Mouse (Mus musculus) limb, embryonic 14.5 days (tissue): ENCODE data around the gene Med7. TPM values are rescaled to one million over a fixed set of nuclear protein-coding genes. Genes with fewer than 3 reads are reported as not detected.

Experiments
- ATAC-seq: fragments of 200-750 bp; cut with Nextera tagmentation; 2 replicates; pipeline ENCODE4 v1.8.0; 2017; ENCODE audit warnings: low read depth, moderate number of reproducible peaks, moderate TSS enrichment; ENCODE audit not compliant: low FRiP score
- DNase-seq: peaks from one replicate; pipeline ENCODE4 v3.0.0-alpha.2; 2015; ENCODE audit warnings: low spot score
- H3K27ac ChIP-seq: fragments of 300-500 bp; sonication (generic); replicated peaks from 2 replicates; pipeline ENCODE4 v1.5.1; 2014; ENCODE audit warnings: low read depth, mild to moderate bottlenecking, low read length, moderate library complexity, mixed read lengths
- H3K27me3 ChIP-seq: fragments of 300-500 bp; sonication (generic); 2 replicates; pipeline ENCODE4 v1.6.1; 2014; ENCODE audit warnings: low read length, mixed read lengths; ENCODE audit not compliant: control insufficient read depth, insufficient read depth
- H3K36me3 ChIP-seq: fragments of 300-500 bp; sonication (generic); 2 replicates; pipeline ENCODE4 v1.6.1; 2014; ENCODE audit warnings: mild to moderate bottlenecking, low read length, moderate library complexity, mixed read lengths; ENCODE audit not compliant: control insufficient read depth, insufficient read depth
- H3K4me1 ChIP-seq: fragments of 300-500 bp; sonication (generic); 2 replicates; pipeline ENCODE4 v1.6.1; 2014; ENCODE audit warnings: antibody characterized with exemption, low read length, mixed read lengths; ENCODE audit not compliant: control insufficient read depth, insufficient read depth
- H3K4me2 ChIP-seq: fragments of 300-500 bp; sonication (generic); replicated peaks from 2 replicates; pipeline ENCODE4 v1.6.1; 2014; ENCODE audit warnings: low read depth, mild to moderate bottlenecking, low read length, moderate library complexity; ENCODE audit not compliant: severe bottlenecking
- H3K4me3 ChIP-seq: fragments of 300-500 bp; sonication (generic); replicated peaks from 2 replicates; pipeline ENCODE4 v1.5.1; 2014; ENCODE audit warnings: low read length
- H3K9ac ChIP-seq: fragments of 300-500 bp; sonication (generic); 2 replicates; pipeline ENCODE4 v1.6.1; 2014; ENCODE audit warnings: mild to moderate bottlenecking, low read depth, low read length, moderate library complexity; ENCODE audit not compliant: severe bottlenecking
- H3K9me3 ChIP-seq: fragments of 300-500 bp; sonication (generic); 2 replicates; pipeline ENCODE4 v1.6.1; 2016; ENCODE audit warnings: low read length; ENCODE audit not compliant: control insufficient read depth
- POLR2A ChIP-seq: fragments of 200-500 bp; IDR thresholded peaks from 2 replicates; pipeline ENCODE4 v1.8.0; 2012; ENCODE audit warnings: inconsistent platforms, mild to moderate bottlenecking, moderate library complexity, borderline replicate concordance; ENCODE audit not compliant: insufficient read depth, insufficient read length; ENCODE audit errors: extremely low read depth
- WGBS: fragments of 180-500 bp; shearing (Covaris S2); extraction: QIAGEN DNeasy Blood & Tissue Kit; methylation state at CpG from one replicate; pipeline ENCODE4 v1.1.7; 2014; 5-methylcytosine and 5-hydroxymethylcytosine counted together
- polyA plus RNA-seq, 2 experiments: library from polyadenylated mRNA; depleted of rRNA in 1 of 2; stranded (reverse) in 1 of 2; unstranded in 1 of 2; fragments of >200 nt; fragmentation: Nextera tagmentation in 1 of 2; extraction: Ambion mirVana in 1 of 2; gene quantifications; 2 replicates each; pipeline versions ENCODE4 v1.2.1 to v1.2.3; 2012 to 2014

Gene Med7
- polyA plus RNA-seq, 2 experiments = 46.1 to 75.8 TPM

DNA sequence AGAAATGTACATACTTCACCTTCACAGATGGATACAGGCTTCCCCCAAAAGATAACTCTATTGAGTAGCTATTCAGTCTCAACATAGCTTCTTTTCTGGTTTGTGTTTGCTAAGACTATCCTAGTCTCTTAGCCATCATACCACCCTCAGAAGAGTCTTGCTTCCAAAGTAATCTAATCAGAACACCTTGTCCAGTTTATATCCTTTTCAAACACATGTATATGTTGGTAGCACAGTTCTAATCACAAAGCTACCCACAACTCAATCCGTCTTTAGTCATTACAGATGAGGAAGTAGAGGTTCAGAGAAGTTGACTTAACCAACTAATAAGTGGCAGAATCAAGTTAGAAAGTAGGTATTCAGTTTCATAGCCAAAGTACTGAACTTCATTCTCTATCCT lies 5.0 kb downstream of the Med7 start:
- H3K9me3 ChIP-seq = no peaks in the 10 kb centered on the region

DNA sequence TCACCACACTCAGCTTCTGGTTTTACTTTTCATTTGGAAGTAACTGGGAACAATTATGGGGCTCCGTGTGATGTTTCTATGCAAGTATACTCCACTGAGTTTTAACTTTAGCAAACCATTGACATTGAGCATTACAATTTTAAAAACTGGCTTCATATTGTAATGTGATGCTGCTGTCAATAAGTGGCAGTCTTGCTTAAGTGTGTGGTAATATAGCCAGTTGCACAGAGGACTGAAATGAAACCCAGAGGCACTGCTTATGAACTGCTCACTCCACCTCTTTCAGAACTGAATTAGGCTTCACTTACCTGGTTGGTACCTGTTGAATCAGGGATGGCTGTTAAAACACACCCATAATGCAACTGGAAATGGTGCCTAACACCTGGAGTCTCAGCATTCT lies 6.4 kb downstream of the Med7 start:
- no peak overlapping the region for H3K27ac ChIP-seq
- H3K4me2 ChIP-seq = no peak overlapping the region
- H3K4me1 ChIP-seq = 0 out of 2 replicates have a peak, but pooled peaks cover 3% of the 10 kb centered on the region
- no peak for TF ChIP-seq POLR2A
- H3K36me3 ChIP-seq = peaks cover 35% of the 10 kb centered on the region
- no peak overlapping the region for H3K4me3 ChIP-seq
- no peaks in the 10 kb centered on the region for H3K9me3 ChIP-seq
- no peak for DNase-seq
- WGBS = 78% methylated on average over 1 of the region's 1 CpGs
- no peak overlapping the region for H3K9ac ChIP-seq
- no peak for ATAC-seq
- no peaks in the 10 kb centered on the region for H3K27me3 ChIP-seq

More for the DNA sequence above, 5.0 kb downstream of the Med7 start:
- DNase-seq (no peak), ATAC-seq (no peak)
- Histone ChIP-seq H3K4me2 (no peak overlapping the region), H3K27ac (no peak overlapping the region), H3K4me3 (no peak overlapping the region), H3K4me1 (peaks cover 7% of the 10 kb centered on the region), H3K9ac (no peak overlapping the region), H3K27me3 (no peaks in the 10 kb centered on the region), H3K36me3 (peaks cover 35% of the 10 kb centered on the region)
- TF ChIP-seq POLR2A = no peak
- 92% methylated on average over 1 of the region's 1 CpGs for WGBS

DNA sequence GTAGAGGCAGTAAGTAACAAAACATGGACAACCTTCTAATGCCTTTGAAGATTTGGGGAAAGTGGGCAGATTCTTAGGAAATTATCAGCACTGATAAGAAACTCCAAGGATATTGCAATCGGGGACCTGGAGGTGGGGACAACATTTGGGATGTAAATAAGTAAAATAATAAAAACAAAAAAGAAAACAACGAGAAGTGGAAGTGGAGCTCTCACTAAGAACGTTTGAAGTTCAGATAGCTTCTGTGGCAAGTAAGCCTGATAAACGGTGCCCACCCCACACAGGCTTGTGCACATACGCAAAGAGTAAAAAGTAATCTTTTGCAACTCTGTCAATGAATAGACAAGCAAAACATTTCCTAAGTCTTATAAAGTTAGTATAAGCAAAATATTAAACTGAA lies 7.3 kb downstream of the Med7 start:
- ATAC-seq = no peak
- no peak overlapping the region for H3K4me2 ChIP-seq
- H3K4me1 ChIP-seq = no peaks in the 10 kb centered on the region
- TF ChIP-seq POLR2A = no peak
- H3K36me3 ChIP-seq = peaks cover 31% of the 10 kb centered on the region
- no peaks in the 10 kb centered on the region for H3K27me3 ChIP-seq
- H3K4me3 ChIP-seq = no peak overlapping the region
- no peaks in the 10 kb centered on the region for H3K9me3 ChIP-seq
- 91% methylated on average over 5 of the region's 5 CpGs for WGBS
- DNase-seq = no peak
- H3K9ac ChIP-seq = no peak overlapping the region
- no peak overlapping the region for H3K27ac ChIP-seq

DNA sequence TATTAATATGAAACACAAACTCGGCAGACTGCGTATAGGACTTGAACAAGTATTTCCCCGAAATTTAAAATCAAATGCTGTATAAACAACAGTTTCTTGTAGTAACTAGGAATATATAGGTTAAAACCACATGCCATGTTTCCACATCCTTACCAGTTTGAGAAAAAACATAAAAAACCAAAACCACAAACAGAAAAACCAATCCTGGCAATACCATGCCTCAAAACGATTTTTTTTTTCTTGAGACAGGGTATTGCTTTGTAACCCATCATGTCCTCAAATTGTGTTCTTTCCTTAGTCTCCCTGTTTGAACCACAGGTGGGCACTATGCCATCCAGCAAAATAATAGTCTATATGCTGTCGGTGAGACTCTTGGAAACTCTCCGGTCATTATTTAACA lies 9.4 kb downstream of the Med7 start:
- Histone ChIP-seq H3K27ac (no peak overlapping the region), H3K4me1 (no peaks in the 10 kb centered on the region), H3K4me2 (no peak overlapping the region), H3K36me3 (peaks cover 15% of the 10 kb centered on the region), H3K9me3 (no peaks in the 10 kb centered on the region), H3K9ac (no peak overlapping the region), H3K4me3 (no peak overlapping the region), H3K27me3 (no peaks in the 10 kb centered on the region)
- ATAC-seq (no peak), DNase-seq (no peak)
- TF ChIP-seq POLR2A = no peak
- 88% methylated on average over 6 of the region's 6 CpGs for WGBS

DNA sequence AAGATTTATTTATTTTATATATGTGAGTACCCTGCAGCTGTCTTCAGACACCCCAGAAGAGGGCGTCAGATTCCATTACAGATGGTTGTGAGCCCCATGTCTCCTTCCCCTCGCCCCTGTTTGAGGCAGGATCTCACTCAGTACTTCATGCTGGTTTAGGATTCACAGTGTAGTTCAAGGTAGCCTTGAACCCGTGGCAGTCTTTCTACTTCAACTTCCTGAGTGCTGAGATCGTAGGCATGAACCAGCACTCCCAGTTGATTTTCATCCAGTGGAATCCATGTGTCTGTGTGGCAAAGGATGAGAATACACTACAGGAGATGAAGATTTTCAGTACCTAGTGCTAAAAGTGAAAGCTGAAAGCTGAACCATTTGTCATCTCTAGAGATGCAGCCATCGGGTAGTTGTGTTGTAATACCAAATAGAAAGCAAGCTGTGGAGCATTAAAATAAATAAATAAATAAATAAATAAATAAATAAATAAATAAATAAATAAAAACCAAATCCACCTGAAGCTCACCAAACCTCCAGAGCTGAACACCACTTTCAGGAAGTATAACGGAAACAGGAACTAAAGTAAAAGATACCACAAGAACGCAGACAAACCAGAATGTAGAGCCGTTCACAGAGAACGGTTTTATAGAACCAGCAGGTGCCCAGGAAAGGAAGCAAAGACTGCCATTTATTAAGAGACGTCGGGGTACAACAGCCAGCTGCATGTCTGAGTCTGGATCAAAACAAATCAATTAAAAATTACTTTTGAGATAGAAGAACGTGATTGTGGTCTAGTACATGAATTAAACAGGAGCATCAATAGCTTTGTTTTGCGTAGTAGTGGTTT lies 11.1 kb downstream of the Med7 start:
- Histone ChIP-seq H3K27me3 (no peaks in the 10 kb centered on the region), H3K4me1 (no peaks in the 10 kb centered on the region), H3K27ac (no peak overlapping the region), H3K4me3 (no peak overlapping the region), H3K9ac (no peak overlapping the region), H3K9me3 (no peaks in the 10 kb centered on the region), H3K4me2 (no peak overlapping the region), H3K36me3 (0 out of 2 replicates have a peak, but pooled peaks cover 3% of the 10 kb centered on the region)
- 66% methylated on average over 13 of the region's 13 CpGs for WGBS
- DNase-seq (no peak), ATAC-seq (no peak)
- no peak for TF ChIP-seq POLR2A
